ENCODE assay signal across 23 mouse cellular contexts in genomic region chr8:97260964-97261363, GRCm38 (mm10).
DNase-seq lines count a peak whose midpoint lies in the region; ATAC-seq and TF ChIP-seq lines count a peak whose summit lies in the region.
"Had no signal": no experiment of that assay in that cellular context is flagged by ENCODE, and none has a peak within 500 bp of the region (broad histone marks: within the 10 kb centered on the region; RNA-seq: fewer than 3 reads in every experiment).

No protein-coding gene starts in this region.

- peak; percentile 49 for DNase-seq in embryonic facial prominence, embryonic 14.5 days (ENCODE audit: low spot score)
- DNase-seq in embryonic facial prominence, embryonic 10.5 days (ENCODE audit: low spot score) = no peak
- no peak for DNase-seq in limb, embryonic 10.5 days (ENCODE audit: low spot score)
- peak; percentile 20 to 76 for DNase-seq in cerebellum, adult 2 months
- DNase-seq in cerebellum, postnatal 36 days = peak; percentile 22 to 35
- no peak for DNase-seq in kidney, postnatal 10 days
- no peak for DNase-seq in left cerebral cortex, adult 8-10 months (ENCODE audit: low spot score in 2 of 2)
- DNase-seq: adrenal gland, postnatal 25 days; gastrocnemius, postnatal 36 days; kidney, adult 18-20 months; layer of hippocampus, postnatal 36 days; thymus, adult 2 months; thymus, postnatal 4 days had no signal

- H3K4me3 ChIP-seq in embryonic facial prominence, embryonic 14.5 days (ENCODE audit: low read depth, low read length) = no peak overlapping the region
- H3K4me3 ChIP-seq in embryonic facial prominence, embryonic 10.5 days = no peak overlapping the region
- no peak overlapping the region for H3K4me3 ChIP-seq in limb, embryonic 13.5 days
- H3K4me3 ChIP-seq in limb, embryonic 10.5 days = no peak overlapping the region
- no peak overlapping the region for H3K4me3 ChIP-seq in cerebellum, adult 2 months (replicated peaks; ENCODE audit: insufficient read depth, low read depth, low read length)
- H3K4me3 ChIP-seq: embryonic facial prominence, embryonic 12.5 days; erythroblast, embryonic 14.5 days; hindbrain, embryonic 13.5 days; layer of hippocampus, adult 2 months had no signal

- no peak overlapping the region for H3K9ac ChIP-seq in embryonic facial prominence, embryonic 14.5 days (ENCODE audit: low read depth, low read length)
- no peak overlapping the region for H3K9ac ChIP-seq in limb, embryonic 13.5 days
- H3K9ac ChIP-seq: embryonic facial prominence, embryonic 12.5 days; hindbrain, embryonic 13.5 days had no signal

- no peak overlapping the region for H3K4me2 ChIP-seq in embryonic facial prominence, embryonic 14.5 days (ENCODE audit: low read depth, low read length)
- no peak overlapping the region for H3K4me2 ChIP-seq in limb, embryonic 13.5 days (replicated peaks)
- H3K4me2 ChIP-seq: embryonic facial prominence, embryonic 12.5 days; hindbrain, embryonic 13.5 days; midbrain, embryonic 11.5 days had no signal

- TF ChIP-seq CTCF in cerebellum, adult 2 months (IDR thresholded peaks at IDR 0.05; ENCODE audit: borderline replicate concordance, insufficient read depth, low read depth, low read length) = no peak

- ATAC-seq in embryonic facial prominence, embryonic 14.5 days (ENCODE audit: low read depth) = no peak
- ATAC-seq in limb, embryonic 13.5 days (ENCODE audit: low FRiP score, low read depth) = peak; percentile 24; the same call in 1 of the 2 replicates
- ATAC-seq: inflammation-experienced regulatory T-cells, adult 6 months; lung, postnatal 0 days had no signal

- H3K9me3 ChIP-seq in embryonic facial prominence, embryonic 14.5 days (ENCODE audit: control insufficient read depth, low read length) = no peaks in the 10 kb centered on the region
- H3K9me3 ChIP-seq in embryonic facial prominence, embryonic 10.5 days = no peaks in the 10 kb centered on the region
- H3K9me3 ChIP-seq in limb, embryonic 13.5 days = no peaks in the 10 kb centered on the region
- H3K9me3 ChIP-seq in limb, embryonic 10.5 days (replicated peaks) = no peaks in the 10 kb centered on the region
- H3K9me3 ChIP-seq: embryonic facial prominence, embryonic 12.5 days; hindbrain, embryonic 13.5 days had no signal

- H3K27ac ChIP-seq in embryonic facial prominence, embryonic 14.5 days (replicated peaks; ENCODE audit: low read depth, low read length) = no peak overlapping the region
- no peak overlapping the region for H3K27ac ChIP-seq in embryonic facial prominence, embryonic 10.5 days (replicated peaks)
- no peak overlapping the region for H3K27ac ChIP-seq in limb, embryonic 13.5 days
- no peak overlapping the region for H3K27ac ChIP-seq in limb, embryonic 10.5 days
- no peak overlapping the region for H3K27ac ChIP-seq in cerebellum, adult 2 months (ENCODE audit: insufficient read depth, low read length)
- H3K27ac ChIP-seq: embryonic facial prominence, embryonic 12.5 days; hindbrain, embryonic 13.5 days; kidney, postnatal 0 days; layer of hippocampus, adult 2 months; stomach, postnatal 0 days had no signal

- H3K36me3 ChIP-seq in embryonic facial prominence, embryonic 14.5 days (ENCODE audit: control insufficient read depth, insufficient read depth, low read length) = no peaks in the 10 kb centered on the region
- H3K36me3 ChIP-seq in embryonic facial prominence, embryonic 10.5 days (replicated peaks) = no peaks in the 10 kb centered on the region
- no peaks in the 10 kb centered on the region for H3K36me3 ChIP-seq in limb, embryonic 13.5 days
- no peaks in the 10 kb centered on the region for H3K36me3 ChIP-seq in limb, embryonic 10.5 days
- H3K36me3 ChIP-seq: embryonic facial prominence, embryonic 12.5 days; hindbrain, embryonic 13.5 days had no signal

- no peaks in the 10 kb centered on the region for H3K4me1 ChIP-seq in embryonic facial prominence, embryonic 14.5 days (ENCODE audit: control insufficient read depth, insufficient read depth, low read length)
- no peaks in the 10 kb centered on the region for H3K4me1 ChIP-seq in embryonic facial prominence, embryonic 10.5 days
- no peaks in the 10 kb centered on the region for H3K4me1 ChIP-seq in limb, embryonic 13.5 days
- no peaks in the 10 kb centered on the region for H3K4me1 ChIP-seq in limb, embryonic 10.5 days
- no peaks in the 10 kb centered on the region for H3K4me1 ChIP-seq in cerebellum, adult 2 months (ENCODE audit: control insufficient read depth, insufficient read depth, low read length)
- H3K4me1 ChIP-seq: embryonic facial prominence, embryonic 12.5 days; hindbrain, embryonic 13.5 days had no signal

- TF ChIP-seq POLR2A in cerebellum, adult 2 months (IDR thresholded peaks at IDR 0.05; ENCODE audit: borderline replicate concordance, insufficient read depth, low read length) = no peak

- 67% methylated on average over 1 of the region's 1 CpGs for WGBS in embryonic facial prominence, embryonic 14.5 days
- 91% methylated on average over 1 of the region's 1 CpGs for WGBS in embryonic facial prominence, embryonic 10.5 days
- WGBS in limb, embryonic 13.5 days = 74% methylated on average over 1 of the region's 1 CpGs
- WGBS in limb, embryonic 10.5 days = 97% methylated on average over 1 of the region's 1 CpGs
- 10% methylated on average over 1 of the region's 1 CpGs for WGBS in cerebellum, adult 2 months

- no peaks in the 10 kb centered on the region for H3K27me3 ChIP-seq in embryonic facial prominence, embryonic 14.5 days (replicated peaks; ENCODE audit: control insufficient read depth, insufficient read depth, low read length)
- no peaks in the 10 kb centered on the region for H3K27me3 ChIP-seq in embryonic facial prominence, embryonic 10.5 days (replicated peaks; ENCODE audit: low read depth, poor library complexity, severe bottlenecking)
- H3K27me3 ChIP-seq in limb, embryonic 13.5 days = no peaks in the 10 kb centered on the region
- no peaks in the 10 kb centered on the region for H3K27me3 ChIP-seq in limb, embryonic 10.5 days (ENCODE audit: low read depth, poor library complexity, severe bottlenecking)
- no peaks in the 10 kb centered on the region for H3K27me3 ChIP-seq in cerebellum, adult 2 months (ENCODE audit: control insufficient read depth, insufficient read depth, low read length)
- H3K27me3 ChIP-seq: embryonic facial prominence, embryonic 12.5 days; hindbrain, embryonic 13.5 days had no signal

Comparison
In these comparisons a context has a peak if more than half of its experiments do, and no peak if none do; other contexts are left out.
1. DNase-seq: peak in embryonic facial prominence, embryonic 14.5 days (single experiment), cerebellum, adult 2 months (2 of 2) and cerebellum, postnatal 36 days (2 of 2); none in embryonic facial prominence, embryonic 10.5 days (single experiment), limb, embryonic 10.5 days (single experiment), kidney, postnatal 10 days (single experiment) and left cerebral cortex, adult 8-10 months (0 of 2).